Mouse (Mus musculus): ENCODE data around the gene Hexim2.

Gene Hexim2

GRCm38 (mm10) chr11:103131701-103132575 lies at the start of gene Hexim2:
Gene Hexim2, plus strand, starts transcription at chr11:103132429.
- DNase-seq (ENCODE audit: low spot score in 2 of 2) = peak in 1 of 2 experiments; percentile 48

- no peak for DNase-seq (ENCODE audit: low spot score in 2 of 2)
Measured at GRCm38 (mm10) chr11:103093306-103093705, 38.9 kb upstream of the Hexim2 start.

- DNase-seq (ENCODE audit: low spot score in 2 of 2) = peak; percentile 29 to 47
Measured at GRCm38 (mm10) chr11:103093862-103094833, 38.1 kb upstream of the Hexim2 start.

DNA sequence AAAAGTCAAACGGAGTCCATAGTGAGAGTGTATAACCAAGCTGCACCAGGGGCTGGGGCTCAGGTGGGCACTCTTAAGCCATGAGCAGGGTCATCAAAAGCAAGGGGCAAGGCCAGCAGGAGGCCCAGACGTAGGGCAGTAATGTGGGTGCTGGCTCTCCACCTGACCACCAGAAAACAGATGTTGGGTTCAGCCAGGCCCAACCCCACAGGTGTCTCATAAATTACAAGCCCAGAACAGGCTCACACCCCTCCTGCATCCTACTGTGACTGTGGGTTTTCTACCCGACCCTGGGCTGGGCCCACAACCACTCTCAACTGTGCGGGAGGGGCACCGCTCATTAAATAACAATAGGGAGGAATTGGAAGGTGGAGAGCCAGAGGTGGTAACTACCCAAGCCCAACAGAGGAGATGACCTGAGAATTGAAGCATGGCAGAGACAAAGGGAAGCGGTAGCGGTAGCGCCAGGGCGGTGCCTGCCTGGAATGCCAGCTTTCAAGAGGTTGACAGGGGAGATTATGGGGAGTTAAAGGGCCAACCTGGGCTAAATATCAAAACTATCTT lies 37.0 kb upstream of the Hexim2 start:
- no peak for DNase-seq (ENCODE audit: low spot score in 2 of 2)

GRCm38 (mm10) chr11:103095801-103096200 lies 36.4 kb upstream of the Hexim2 start:
- DNase-seq (ENCODE audit: low spot score in 2 of 2) = no peak

DNA sequence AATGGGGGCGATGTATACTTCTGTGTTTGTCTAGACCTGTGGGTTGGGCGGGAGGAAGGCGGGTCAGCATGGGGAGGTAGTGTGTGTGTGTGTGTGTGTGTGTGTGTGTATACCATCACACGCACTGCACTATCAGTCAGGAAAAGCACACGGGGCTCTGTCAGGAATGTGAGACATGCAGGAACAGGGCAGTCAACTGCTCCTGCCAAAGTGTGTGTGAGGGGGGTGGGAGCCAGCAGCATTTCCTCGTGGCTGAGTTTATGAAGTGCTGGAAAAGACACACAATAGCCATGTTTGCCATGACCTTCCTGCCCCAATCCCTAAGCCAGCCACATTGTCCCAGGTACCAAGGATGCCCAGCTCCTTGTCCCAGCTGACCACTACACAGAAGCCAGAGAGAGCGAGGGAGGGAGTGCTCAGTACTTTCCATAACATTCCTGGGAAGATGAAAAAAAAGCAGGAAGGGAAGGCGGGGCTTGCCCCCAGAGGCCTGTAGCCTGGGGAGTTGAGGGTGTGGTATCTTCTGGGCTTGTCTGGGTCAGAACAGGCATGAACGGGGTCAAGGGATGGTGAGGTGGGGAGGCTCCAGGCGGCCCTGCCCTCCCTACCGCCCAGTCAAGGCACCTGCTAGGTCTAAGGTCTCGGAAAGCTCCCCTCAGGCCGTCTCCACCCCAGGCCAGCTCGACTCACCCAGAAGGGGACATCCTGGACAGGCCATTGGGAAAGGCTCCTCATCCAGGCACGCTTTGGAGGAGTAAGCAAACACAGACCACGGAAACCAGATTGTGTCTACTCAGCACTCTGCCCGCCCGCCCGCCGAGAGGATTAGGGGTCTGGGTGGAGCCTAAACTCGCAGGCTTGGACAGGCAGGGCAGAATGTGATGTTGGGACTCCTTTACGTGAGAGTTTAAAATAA lies 35.0 kb upstream of the Hexim2 start:
- DNase-seq (ENCODE audit: low spot score in 2 of 2) = no peak

DNA sequence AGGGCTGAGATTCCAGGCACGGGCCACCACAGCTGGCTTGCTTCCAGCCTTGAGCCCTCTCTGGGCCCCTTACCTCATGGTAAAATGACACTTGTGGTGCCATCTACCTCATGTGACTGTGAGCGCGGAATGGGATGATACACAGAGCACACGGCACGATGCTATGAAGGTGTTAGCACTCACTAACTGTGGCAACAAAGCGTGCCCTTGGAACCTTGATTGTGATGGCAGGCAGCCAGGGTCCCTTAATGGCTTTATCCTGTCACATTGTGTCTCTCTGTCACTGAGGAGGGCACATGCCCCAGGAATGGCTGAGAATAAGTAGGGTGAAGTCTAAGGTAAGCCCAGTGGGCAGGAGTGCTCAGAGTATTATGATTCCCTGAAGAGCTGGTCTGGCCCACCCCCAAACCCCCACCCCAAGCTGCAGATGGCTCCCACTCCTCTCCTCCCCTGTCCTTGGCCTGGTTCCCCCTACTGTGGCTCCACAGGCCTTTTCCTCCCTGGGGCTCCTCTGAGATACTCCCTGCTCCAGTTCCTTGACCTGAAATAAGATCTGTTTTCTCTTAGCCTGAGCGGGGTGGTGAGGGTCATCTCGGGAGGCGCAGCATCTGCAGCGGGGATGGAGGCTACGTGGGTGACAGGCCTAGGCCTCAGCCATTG lies 33.6 kb upstream of the Hexim2 start:
- no peak for DNase-seq (ENCODE audit: low spot score in 2 of 2)

GRCm38 (mm10) chr11:103099352-103099940 lies 32.8 kb upstream of the Hexim2 start:
- DNase-seq (ENCODE audit: low spot score in 2 of 2) = no peak

GRCm38 (mm10) chr11:103100361-103100760 lies 31.9 kb upstream of the Hexim2 start:
- DNase-seq (ENCODE audit: low spot score in 2 of 2) = no peak

DNA sequence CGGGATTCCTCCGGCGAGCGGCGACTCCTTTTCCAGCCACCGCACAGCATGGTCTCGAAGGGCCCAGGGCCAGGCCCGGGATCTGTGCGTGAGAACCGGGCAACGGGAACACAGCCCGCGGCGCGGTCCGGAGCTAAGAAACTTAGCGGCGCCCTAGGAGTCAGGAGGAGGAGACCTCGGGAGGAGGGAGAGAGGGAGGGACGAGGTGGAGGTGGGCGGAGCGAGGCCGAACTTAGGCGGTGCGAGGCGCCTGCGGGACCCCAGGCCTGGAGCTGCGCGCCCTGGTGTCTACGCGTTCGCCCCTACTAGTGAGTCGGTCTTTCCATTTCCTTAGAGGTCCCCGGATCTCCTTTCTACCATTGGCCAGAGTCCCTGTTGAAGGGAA lies 30.8 kb upstream of the Hexim2 start, which contains the start of the genes Plcd3 and Acbd4:
Gene Plcd3 (minus strand): TSS at position 178 of the 385 bp plus-strand sequence.
Gene Acbd4 (plus strand): TSS at position 202 of the 385 bp plus-strand sequence.
- peak in 1 of 2 experiments; percentile 18 for DNase-seq (ENCODE audit: low spot score in 2 of 2)

DNA sequence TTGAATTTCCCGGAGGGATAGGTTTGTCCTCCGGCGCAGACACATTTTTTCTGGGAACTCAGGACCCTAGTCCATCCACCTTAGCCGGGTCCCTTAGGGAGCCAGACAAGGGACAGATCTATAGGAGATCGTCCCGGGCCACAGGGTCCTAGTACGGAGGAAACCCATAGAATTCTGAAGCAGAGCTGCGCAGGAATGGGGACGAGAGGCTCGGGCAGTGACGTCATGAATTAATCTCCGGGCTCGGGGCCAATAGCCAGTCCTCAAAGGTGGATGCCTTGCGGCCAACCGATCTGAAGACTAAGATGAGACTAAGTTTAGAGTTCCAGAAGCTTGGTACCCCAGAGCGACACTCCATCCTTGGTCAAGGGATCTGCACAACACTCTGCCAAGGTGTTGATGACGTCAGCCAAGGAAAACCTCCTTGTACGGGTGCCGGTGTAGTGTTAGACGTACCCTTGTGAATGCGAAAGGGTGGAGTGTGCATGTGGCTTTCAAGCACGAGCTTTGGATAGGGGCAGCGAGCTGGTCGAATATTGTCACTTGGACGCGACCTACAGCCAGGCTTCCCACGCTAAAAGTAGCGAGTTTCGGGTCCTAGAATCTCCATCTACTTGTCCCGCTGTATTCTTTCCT lies 30.2 kb upstream of the Hexim2 start:
- DNase-seq (ENCODE audit: low spot score in 2 of 2) = peak; percentile 53 to 55

- DNase-seq (ENCODE audit: low spot score in 2 of 2) = peak; percentile 98
Measured at GRCm38 (mm10) chr11:103102725-103103349, 29.4 kb upstream of the Hexim2 start.

- DNase-seq (ENCODE audit: low spot score in 2 of 2) = no peak
Measured at GRCm38 (mm10) chr11:103103621-103104020, 28.6 kb upstream of the Hexim2 start.

GRCm38 (mm10) chr11:103104469-103104868 lies 27.8 kb upstream of the Hexim2 start:
- DNase-seq (ENCODE audit: low spot score in 2 of 2) = no peak

DNA sequence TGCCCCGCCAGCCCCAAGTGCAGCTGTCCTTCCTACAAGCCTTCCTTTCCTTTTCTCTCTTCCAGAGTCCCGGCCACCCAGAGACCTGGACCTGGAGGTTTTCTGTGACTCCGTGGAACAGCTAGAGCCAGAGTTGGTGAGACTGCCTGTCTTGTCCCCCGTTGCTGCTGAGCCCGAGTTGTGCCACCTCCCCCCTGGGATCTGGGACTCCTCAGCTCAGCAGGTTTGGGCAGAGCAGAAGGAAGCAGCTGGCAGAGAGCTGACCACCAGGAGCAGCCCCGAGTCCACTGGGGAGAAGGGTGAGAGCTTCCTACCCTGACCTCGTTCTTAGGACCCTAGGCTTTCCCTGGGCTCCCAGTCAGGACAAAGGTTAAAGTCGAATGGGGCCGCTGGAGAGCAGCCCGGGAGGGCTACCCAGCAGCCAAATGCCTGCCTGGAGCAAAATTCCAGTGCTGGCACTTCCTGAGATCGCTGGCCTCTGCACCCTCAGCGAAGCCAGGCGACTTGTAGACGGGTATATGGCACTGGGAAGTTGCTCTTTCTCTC lies 27.0 kb upstream of the Hexim2 start:
- no peak for DNase-seq (ENCODE audit: low spot score in 2 of 2)

GRCm38 (mm10) chr11:103105810-103106209 lies 26.4 kb upstream of the Hexim2 start:
- DNase-seq (ENCODE audit: low spot score in 2 of 2) = no peak

GRCm38 (mm10) chr11:103106386-103106785 lies 25.8 kb upstream of the Hexim2 start:
- DNase-seq (ENCODE audit: low spot score in 2 of 2) = no peak

GRCm38 (mm10) chr11:103111301-103111700 lies 20.9 kb upstream of the Hexim2 start:
- no peak for DNase-seq (ENCODE audit: low spot score in 2 of 2)

Data from natural killer cell, adult 2 months (primary cell).